Mouse (Mus musculus) liver, postnatal 0 days (tissue): Measurements from ENCODE around the gene Sf1.

Experiments used
- CTCF ChIP-seq: sonication (generic); IDR thresholded peaks from 2 replicates; pipeline ENCODE4 v1.5.1; 2016; ENCODE audit warnings: antibody characterized with exemption, low read depth
- EP300 ChIP-seq: IDR thresholded peaks from 2 replicates; pipeline ENCODE4 v1.6.1; 2016; ENCODE audit warnings: antibody characterized with exemption, low read depth, mild to moderate bottlenecking

DNA sequence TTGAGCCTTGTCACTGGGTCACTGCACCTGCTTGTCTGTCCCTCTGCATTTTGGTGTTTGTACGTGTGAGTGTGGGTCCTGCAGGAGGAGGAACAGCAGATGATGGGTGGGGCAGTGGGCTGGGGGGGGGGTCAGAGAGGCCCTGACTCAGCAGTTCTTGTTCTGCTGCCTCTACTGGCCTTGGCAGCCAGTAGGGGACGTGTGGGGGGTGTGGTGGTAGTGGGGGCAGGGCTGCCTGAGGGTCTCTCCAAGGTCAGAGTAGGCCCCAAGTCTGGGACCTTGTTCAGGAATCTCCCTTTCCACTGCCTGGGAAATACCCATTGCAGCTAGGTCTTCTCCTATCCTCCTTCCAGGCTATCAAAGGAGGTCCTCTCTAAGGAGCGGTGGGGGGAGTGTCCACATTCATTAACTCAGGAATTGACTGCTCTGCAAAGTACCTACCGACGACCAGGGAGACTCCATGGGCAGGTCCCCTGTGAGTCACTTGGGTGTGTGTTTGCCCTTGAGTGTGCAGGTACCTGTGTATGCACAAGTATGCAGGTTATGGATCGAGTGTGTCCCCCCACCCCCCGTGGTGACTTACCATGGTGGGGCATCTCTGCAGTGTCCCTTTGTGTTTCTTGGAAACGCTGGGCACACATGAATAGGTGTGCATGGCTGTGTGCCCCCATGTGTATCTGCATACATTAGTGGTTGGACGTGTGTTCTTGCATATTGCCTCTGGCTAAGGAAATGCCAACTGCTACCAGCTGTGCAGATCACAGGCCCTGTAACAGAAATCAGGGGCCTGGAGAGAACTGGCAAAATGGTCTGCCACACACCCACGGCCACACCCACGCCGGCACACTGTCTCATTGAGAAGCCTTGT lies 53.6 kb downstream of the Sf1 start:
- TF ChIP-seq CTCF = no peak
- TF ChIP-seq EP300 = no peak
